In genomic region chr8:120644663-120645062, GRCm38 (mm10) we compare ENCODE assay signal across 8 mouse cellular contexts. TPM values are rescaled to one million over a fixed set of nuclear protein-coding genes. Genes with fewer than 3 reads are reported as not detected.
A peak's percentile ranks its signal among the peaks of the same experiment; 100 is the strongest.
DNase-seq lines count a peak whose midpoint lies in the region; ATAC-seq lines count a peak whose summit lies in the region.

No protein-coding gene starts in this region.

- peaks cover 8% of the 10 kb centered on the region; the same call in 1 of the 2 replicates for H3K4me1 ChIP-seq in hindbrain, embryonic 15.5 days (replicated peaks)
- H3K4me1 ChIP-seq in hindbrain, embryonic 12.5 days: no peaks in the 10 kb centered on the region; the same call in 1 of the 2 replicates
- peaks cover 6% of the 10 kb centered on the region for H3K4me1 ChIP-seq in forebrain, embryonic 16.5 days (replicated peaks; ENCODE audit: control insufficient read depth, insufficient read depth, low read length)

- no peaks in the 10 kb centered on the region for H3K9me3 ChIP-seq in hindbrain, embryonic 15.5 days
- no peaks in the 10 kb centered on the region for H3K9me3 ChIP-seq in hindbrain, embryonic 12.5 days (replicated peaks)
- no peaks in the 10 kb centered on the region for H3K9me3 ChIP-seq in forebrain, embryonic 16.5 days (ENCODE audit: control insufficient read depth, low read length)

- no peak overlapping the region for H3K4me2 ChIP-seq in hindbrain, embryonic 15.5 days
- no peak overlapping the region for H3K4me2 ChIP-seq in hindbrain, embryonic 12.5 days (replicated peaks)
- no peak overlapping the region for H3K4me2 ChIP-seq in forebrain, embryonic 16.5 days (ENCODE audit: low read length)

- peak overlapping the region; percentile 57 for H3K27ac ChIP-seq in hindbrain, embryonic 15.5 days (replicated peaks)
- no peak overlapping the region for H3K27ac ChIP-seq in hindbrain, embryonic 12.5 days
- H3K27ac ChIP-seq in forebrain, embryonic 16.5 days (ENCODE audit: low read length): no peak overlapping the region; the same call in 1 of the 2 replicates

- DNase-seq in adrenal gland, adult 8-10 months: peak; percentile 80
- peak; percentile 49 for DNase-seq in kidney, postnatal 14 days
- DNase-seq in lung, postnatal 14 days: peak; percentile 19
- no peak for DNase-seq in c-Kit-positive CD71-positive TER-119-positive erythroid progenitor cells, embryonic 14.5 days (ENCODE audit: low spot score)
- DNase-seq in thymus, postnatal 14 days: no peak

- peak; percentile 88 for ATAC-seq in hindbrain, embryonic 15.5 days (ENCODE audit: low FRiP score, low read depth)
- no peak for ATAC-seq in hindbrain, embryonic 12.5 days (ENCODE audit: low FRiP score)
- peak; percentile 71 for ATAC-seq in forebrain, embryonic 16.5 days

- no peaks in the 10 kb centered on the region for H3K27me3 ChIP-seq in hindbrain, embryonic 15.5 days
- no peaks in the 10 kb centered on the region for H3K27me3 ChIP-seq in hindbrain, embryonic 12.5 days
- no peaks in the 10 kb centered on the region for H3K27me3 ChIP-seq in forebrain, embryonic 16.5 days (replicated peaks; ENCODE audit: control insufficient read depth, insufficient read depth, low read length)

- H3K4me3 ChIP-seq in hindbrain, embryonic 15.5 days: no peak overlapping the region
- H3K4me3 ChIP-seq in hindbrain, embryonic 12.5 days: no peak overlapping the region
- H3K4me3 ChIP-seq in forebrain, embryonic 16.5 days (replicated peaks; ENCODE audit: low read length): no peak overlapping the region

- H3K9ac ChIP-seq in hindbrain, embryonic 15.5 days: no peak overlapping the region
- no peak overlapping the region for H3K9ac ChIP-seq in hindbrain, embryonic 12.5 days
- no peak overlapping the region for H3K9ac ChIP-seq in forebrain, embryonic 16.5 days (replicated peaks; ENCODE audit: low read depth, low read length)

- 53% methylated on average over 7 of the region's 7 CpGs for WGBS in hindbrain, embryonic 15.5 days
- WGBS in hindbrain, embryonic 12.5 days: 88% methylated on average over 7 of the region's 7 CpGs
- WGBS in forebrain, embryonic 16.5 days: 37% methylated on average over 7 of the region's 7 CpGs

- H3K36me3 ChIP-seq in hindbrain, embryonic 15.5 days: no peaks in the 10 kb centered on the region
- no peaks in the 10 kb centered on the region for H3K36me3 ChIP-seq in hindbrain, embryonic 12.5 days
- no peaks in the 10 kb centered on the region for H3K36me3 ChIP-seq in forebrain, embryonic 16.5 days (ENCODE audit: control insufficient read depth, insufficient read depth)

RNA-seq across cellular contexts. Expression of gene 1190005I06Rik, which starts 2.8 kb away (rescaled TPM):
- 15.8 and 17.3 TPM in 2 replicates for polyA plus RNA-seq in hindbrain, embryonic 15.5 days (2015; fragmentation: Nextera tagmentation; extraction: Ambion mirVana)
- polyA plus RNA-seq in hindbrain, embryonic 12.5 days (2016; fragmentation: Nextera tagmentation; extraction: Ambion mirVana): 6.9 and 7.2 TPM in 2 replicates
- total RNA-seq in adrenal gland, adult 8-10 months (2022): 10 to 100 TPM in 1 of 4 experiments, 1 to 10 TPM in 3; 5.6 to 10.8 (median 7.9) TPM
- 8.4 and 11.0 TPM in 2 replicates for polyA plus RNA-seq in forebrain, embryonic 16.5 days (2015; fragmentation: Nextera tagmentation; extraction: Ambion mirVana)

RNA-seq across cellular contexts. Expression of gene Gm27021, which starts 23.2 kb away (rescaled TPM):
- polyA plus RNA-seq in hindbrain, embryonic 15.5 days (2015; fragmentation: Nextera tagmentation; extraction: Ambion mirVana): 3.7 and 5.9 TPM in 2 replicates
- 4.9 and 5.5 TPM in 2 replicates for polyA plus RNA-seq in hindbrain, embryonic 12.5 days (2016; fragmentation: Nextera tagmentation; extraction: Ambion mirVana)
- 1 to 10 TPM in 1 of 4 experiments, not detected in 3; 1.4 TPM for total RNA-seq in adrenal gland, adult 8-10 months (2022)
- polyA plus RNA-seq in forebrain, embryonic 16.5 days (2015; fragmentation: Nextera tagmentation; extraction: Ambion mirVana): 5.5 and 9.6 TPM in 2 replicates

RNA-seq across cellular contexts. Expression of gene Cox4i1, which starts 23.4 kb away (rescaled TPM):
- 1,171 and 1,185 TPM in 2 replicates for polyA plus RNA-seq in hindbrain, embryonic 15.5 days (2015; fragmentation: Nextera tagmentation; extraction: Ambion mirVana)
- polyA plus RNA-seq in hindbrain, embryonic 12.5 days (2016; fragmentation: Nextera tagmentation; extraction: Ambion mirVana): 876 and 921 TPM in 2 replicates
- total RNA-seq in adrenal gland, adult 8-10 months (2022): 1,000 to 10,000 TPM in 3 of 4 experiments, 100 to 1,000 TPM in 1; 952 to 1,243 (median 1,190) TPM
- polyA plus RNA-seq in forebrain, embryonic 16.5 days (2015; fragmentation: Nextera tagmentation; extraction: Ambion mirVana): 935 and 953 TPM in 2 replicates

RNA-seq across cellular contexts. Expression of gene Emc8, which starts 23.7 kb away (rescaled TPM):
- 114 and 124 TPM in 2 replicates for polyA plus RNA-seq in hindbrain, embryonic 15.5 days (2015; fragmentation: Nextera tagmentation; extraction: Ambion mirVana)
- polyA plus RNA-seq in hindbrain, embryonic 12.5 days (2016; fragmentation: Nextera tagmentation; extraction: Ambion mirVana): 181 and 194 TPM in 2 replicates
- total RNA-seq in adrenal gland, adult 8-10 months (2022): 100 to 1,000 TPM in 2 of 4 experiments, 10 to 100 TPM in 2; 80.9 to 130 (median 112) TPM
- polyA plus RNA-seq in forebrain, embryonic 16.5 days (2015; fragmentation: Nextera tagmentation; extraction: Ambion mirVana): 145 and 148 TPM in 2 replicates

RNA-seq across cellular contexts. Expression of gene Gins2, which starts 55.6 kb away (rescaled TPM):
- 19.0 and 24.9 TPM in 2 replicates for polyA plus RNA-seq in hindbrain, embryonic 15.5 days (2015; fragmentation: Nextera tagmentation; extraction: Ambion mirVana)
- 49.6 and 65.3 TPM in 2 replicates for polyA plus RNA-seq in hindbrain, embryonic 12.5 days (2016; fragmentation: Nextera tagmentation; extraction: Ambion mirVana)
- 1 to 10 TPM; 5.2 to 10.0 (median 6.5) TPM for total RNA-seq in adrenal gland, adult 8-10 months (2022)
- 23.1 and 24.3 TPM in 2 replicates for polyA plus RNA-seq in forebrain, embryonic 16.5 days (2015; fragmentation: Nextera tagmentation; extraction: Ambion mirVana)

Comparison
In these comparisons a context has a peak if more than half of its experiments do, and no peak if none do; other contexts are left out.
1. DNase-seq: peak in adrenal gland, adult 8-10 months (single experiment), kidney, postnatal 14 days (single experiment) and lung, postnatal 14 days (single experiment); none in c-Kit-positive CD71-positive TER-119-positive erythroid progenitor cells, embryonic 14.5 days (single experiment) and thymus, postnatal 14 days (single experiment).